Mouse (Mus musculus): ENCODE results near the gene Fbxo47. TPM values are rescaled to one million over a fixed set of nuclear protein-coding genes. Genes with fewer than 3 reads are reported as not detected.

Gene Fbxo47
- total and polyA plus RNA-seq, 3 experiments: 0.73 to 1.2 TPM; not detected in 1

DNA sequence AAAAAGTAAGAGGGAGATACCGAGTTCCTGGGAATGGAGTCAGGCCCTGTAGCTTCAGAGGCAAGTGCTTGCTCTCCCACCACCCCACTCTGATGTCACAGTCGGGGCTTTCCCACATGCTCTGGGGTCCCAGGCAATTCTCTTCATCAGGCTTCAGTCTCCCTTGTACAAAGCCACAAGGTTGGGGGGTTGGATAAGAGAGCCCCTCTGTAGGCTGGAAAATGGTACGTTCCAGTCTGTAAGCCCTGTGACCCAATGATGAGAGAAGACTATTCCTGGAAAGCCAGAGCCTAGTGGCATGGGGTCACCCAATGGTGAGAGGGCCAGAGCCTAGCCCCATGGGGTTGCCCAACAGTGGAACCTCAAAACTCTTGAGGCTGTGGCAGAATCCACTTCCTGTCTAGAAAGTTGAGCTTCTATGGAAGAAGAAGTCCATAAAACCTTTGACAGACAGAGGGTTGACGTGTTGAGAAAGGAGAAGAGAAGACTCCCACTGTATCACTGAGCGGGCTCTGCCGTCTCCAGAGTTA, 32.1 kb upstream of the Fbxo47 start:
- Histone ChIP-seq H3K27me3 (ENCODE audit: control insufficient read depth in 1 of 2, insufficient read depth in 2 of 2, low read length in 2 of 2) (no peaks in the 10 kb centered on the region), H3K9ac (ENCODE audit: control insufficient read depth, low read depth, low read length, poor library complexity, severe bottlenecking) (no peak overlapping the region), H3K4me1 (ENCODE audit: control insufficient read depth in 1 of 2, insufficient read depth in 2 of 2, low read length in 2 of 2) (peaks cover 3 to 22% of the 10 kb centered on the region in 2 experiments), H3K36me3 (ENCODE audit: control insufficient read depth in 1 of 2, insufficient read depth in 2 of 2, low read length in 2 of 2) (peaks cover 0 to 10% of the 10 kb centered on the region in 2 experiments; a peak in 2 of 4 replicates), H3K4me3 (ENCODE audit: control insufficient read depth in 1 of 2, insufficient read depth in 1 of 2, low read depth in 2 of 2, low read length in 2 of 2) (no peak overlapping the region), H3K9me3 (replicated peaks; ENCODE audit: insufficient read depth, low read length) (no peaks in the 10 kb centered on the region), H3K79me2 (ENCODE audit: control insufficient read depth, insufficient read depth, low read length, poor library complexity) (no peaks in the 10 kb centered on the region), H3K27ac (ENCODE audit: control insufficient read depth, low read depth, low read length) (no peak overlapping the region)
- TF ChIP-seq NELFE (IDR thresholded peaks at IDR 0.05; ENCODE audit: low read depth, low read length) (no peak), NRF1 (IDR thresholded peaks at IDR 0.05; ENCODE audit: insufficient read depth, low read depth, low read length, poor library complexity, severe bottlenecking) (no peak), USF1 (IDR thresholded peaks at IDR 0.05; ENCODE audit: low read depth, low read length) (no peak), MEF2A (IDR thresholded peaks at IDR 0.05; ENCODE audit: extremely low read depth, insufficient replicate concordance, low read depth, low read length, poor library complexity, severe bottlenecking) (no peak), KAT2A (conservative IDR thresholded peaks at IDR 0.05; ENCODE audit: low read depth, low read length) (no peak), POLR2AphosphoS5 (IDR thresholded peaks at IDR 0.05; ENCODE audit: borderline replicate concordance, low read depth, low read length) (no peak), POLR2A (IDR thresholded peaks at IDR 0.05; ENCODE audit: control insufficient read depth in 1 of 2, insufficient read depth in 1 of 2, low read depth in 1 of 2, low read length in 2 of 2, poor library complexity in 1 of 2) (no peak), POLR2AphosphoS2 (IDR thresholded peaks at IDR 0.05; ENCODE audit: low read length) (no peak), JUND (IDR thresholded peaks at IDR 0.05; ENCODE audit: low read depth, low read length) (no peak), SIN3A (IDR thresholded peaks at IDR 0.05; ENCODE audit: low read length) (no peak), GATA1 (IDR thresholded peaks at IDR 0.05; ENCODE audit: low read depth, low read length) (no peak), ELF1 (IDR thresholded peaks at IDR 0.05; ENCODE audit: low read depth, low read length) (no peak)
- no peak for DNase-seq (ENCODE audit: low read depth, low spot score)

GRCm38 (mm10) chr11:97915471-97915870, 31.5 kb upstream of the Fbxo47 start:
- TF ChIP-seq JUND (IDR thresholded peaks at IDR 0.05; ENCODE audit: low read depth, low read length): no peak
- no peak for TF ChIP-seq ZNF384 (IDR thresholded peaks at IDR 0.05; ENCODE audit: low read depth, low read length)
- TF ChIP-seq NRF1 (IDR thresholded peaks at IDR 0.05; ENCODE audit: insufficient read depth, low read depth, low read length, poor library complexity, severe bottlenecking): no peak
- TF ChIP-seq POLR2AphosphoS5 (IDR thresholded peaks at IDR 0.05; ENCODE audit: borderline replicate concordance, low read depth, low read length): no peak
- no peak for TF ChIP-seq MAX (IDR thresholded peaks at IDR 0.05; ENCODE audit: low read length)
- TF ChIP-seq GATA1 (IDR thresholded peaks at IDR 0.05; ENCODE audit: low read depth, low read length): no peak
- no peak for TF ChIP-seq POLR2AphosphoS2 (IDR thresholded peaks at IDR 0.05; ENCODE audit: low read length)
- TF ChIP-seq ZMIZ1 (IDR thresholded peaks at IDR 0.05; ENCODE audit: low read depth, low read length): no peak
- no peak for TF ChIP-seq ELF1 (IDR thresholded peaks at IDR 0.05; ENCODE audit: low read depth, low read length)
- no peak for TF ChIP-seq MAZ (IDR thresholded peaks at IDR 0.05; ENCODE audit: low read depth, low read length)
- TF ChIP-seq TCF12 (IDR thresholded peaks at IDR 0.05; ENCODE audit: low read depth, low read length): no peak
- no peak for TF ChIP-seq GABPA (IDR thresholded peaks at IDR 0.05; ENCODE audit: low read depth, low read length)
- TF ChIP-seq NELFE (IDR thresholded peaks at IDR 0.05; ENCODE audit: low read depth, low read length): no peak
- TF ChIP-seq TBP (IDR thresholded peaks at IDR 0.05; ENCODE audit: low read depth, low read length): no peak
- H3K4me1 ChIP-seq (ENCODE audit: control insufficient read depth in 1 of 2, insufficient read depth in 2 of 2, low read length in 2 of 2): peaks cover 3 to 22% of the 10 kb centered on the region in 2 experiments
- no peaks in the 10 kb centered on the region for H3K79me2 ChIP-seq (ENCODE audit: control insufficient read depth, insufficient read depth, low read length, poor library complexity)
- H3K27me3 ChIP-seq (ENCODE audit: control insufficient read depth in 1 of 2, insufficient read depth in 2 of 2, low read length in 2 of 2): no peaks in the 10 kb centered on the region
- H3K27ac ChIP-seq (ENCODE audit: control insufficient read depth, low read depth, low read length): no peak overlapping the region
- no peaks in the 10 kb centered on the region for H3K9me3 ChIP-seq (replicated peaks; ENCODE audit: insufficient read depth, low read length)
- DNase-seq (ENCODE audit: low read depth, low spot score): no peak
- no peak overlapping the region for H3K9ac ChIP-seq (ENCODE audit: control insufficient read depth, low read depth, low read length, poor library complexity, severe bottlenecking)
- no peak overlapping the region for H3K4me3 ChIP-seq (ENCODE audit: control insufficient read depth in 1 of 2, insufficient read depth in 1 of 2, low read depth in 2 of 2, low read length in 2 of 2)
- peaks cover 0 to 10% of the 10 kb centered on the region in 2 experiments; a peak in 2 of 4 replicates for H3K36me3 ChIP-seq (ENCODE audit: control insufficient read depth in 1 of 2, insufficient read depth in 2 of 2, low read length in 2 of 2)

Measured in MEL (cell line).